Mouse (Mus musculus): ENCODE data around the gene Hps3.
"Not testable (repeated sequence)": the region's sequence is repeated elsewhere in the genome, so short reads cannot be mapped to it uniquely, and the experiment has no call there.

DNA sequence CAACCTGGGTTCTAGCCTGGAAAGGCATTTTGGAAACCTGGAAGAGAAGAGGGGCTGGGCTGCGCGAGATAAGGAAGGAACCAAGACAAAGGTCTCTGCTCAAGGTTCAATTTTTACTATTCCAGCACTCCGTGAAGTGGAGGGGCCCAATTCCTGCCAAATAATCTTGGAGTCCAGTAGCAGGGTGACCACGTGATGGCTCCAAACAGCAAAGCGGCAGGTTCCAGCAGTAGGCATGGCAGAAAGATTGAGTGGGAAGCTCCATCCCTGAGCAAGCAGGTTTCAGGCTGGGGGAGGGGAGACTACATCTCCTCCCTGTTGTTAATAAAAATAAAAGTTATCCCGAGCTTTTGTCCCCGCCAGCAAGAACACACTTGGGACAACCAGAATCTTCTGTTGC is 6.3 kb upstream of the Hps3 start:
- TF ChIP-seq MAX (IDR thresholded peaks at IDR 0.05; ENCODE audit: low read length); ZMIZ1 (IDR thresholded peaks at IDR 0.05; ENCODE audit: low read depth, low read length); USF1 (IDR thresholded peaks at IDR 0.05; ENCODE audit: low read depth, low read length); KAT2A (conservative IDR thresholded peaks at IDR 0.05; ENCODE audit: low read depth, low read length); ELF1 (IDR thresholded peaks at IDR 0.05; ENCODE audit: low read depth, low read length); CTCF (IDR thresholded peaks at IDR 0.05 in 2 of 3, conservative IDR thresholded peaks at IDR 0.05 in 1 of 3; ENCODE audit: control insufficient read depth in 1 of 3, insufficient read depth in 1 of 3, low read depth in 2 of 3, low read length in 3 of 3, poor library complexity in 1 of 3, severe bottlenecking in 1 of 3); TAL1 (IDR thresholded peaks at IDR 0.05; ENCODE audit: low read length); NELFE (IDR thresholded peaks at IDR 0.05; ENCODE audit: low read depth, low read length); JUND (IDR thresholded peaks at IDR 0.05; ENCODE audit: low read depth, low read length); GATA1 (IDR thresholded peaks at IDR 0.05; ENCODE audit: low read depth, low read length); RCOR1 (IDR thresholded peaks at IDR 0.05; ENCODE audit: low read depth, low read length); ZC3H11A (IDR thresholded peaks at IDR 0.05; ENCODE audit: low read depth, low read length): not testable (repeated sequence)

All from MEL (cell line).